Mouse (Mus musculus): ENCODE measurements around the gene Chp1.
"Not testable (repeated sequence)": the region's sequence is repeated elsewhere in the genome, so short reads cannot be mapped to it uniquely, and the experiment has no call there.

Gene Chp1

GRCm38 (mm10) chr2:119547522-119548370, at the start of gene Chp1, which contains the start of gene Exd1:
Gene Chp1, plus strand, starts transcription at chr2:119547697.
Gene Exd1, minus strand, starts transcription at chr2:119547627.
- DNase-seq (ENCODE audit: low spot score) = peak; percentile 98

- no peak for DNase-seq (ENCODE audit: low spot score)
Measured at GRCm38 (mm10) chr2:119498859-119499258, 48.6 kb upstream of the Chp1 start.

- DNase-seq (ENCODE audit: low spot score) = no peak
Measured at GRCm38 (mm10) chr2:119500965-119501652, 46.4 kb upstream of the Chp1 start.

DNA sequence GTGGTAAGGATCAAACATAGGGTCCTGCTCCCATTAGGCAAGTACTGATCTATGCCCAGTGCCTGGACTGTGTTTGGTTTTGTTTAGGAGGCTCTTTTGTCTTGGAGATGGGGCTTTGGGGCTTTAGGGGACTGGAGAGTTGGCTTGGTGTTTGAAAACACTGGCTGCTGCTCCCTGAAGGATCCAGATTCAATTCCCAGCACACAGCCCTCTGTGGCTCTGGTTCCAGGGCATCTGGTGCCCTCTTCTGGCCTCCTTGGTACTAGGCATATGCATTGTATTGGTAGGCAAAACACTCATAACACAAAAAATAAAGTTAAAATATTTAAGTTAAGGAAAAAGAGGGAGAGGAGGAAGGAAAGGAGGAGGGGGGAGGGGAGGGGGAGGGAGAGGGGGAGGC, 40.4 kb upstream of the Chp1 start:
- no peak for DNase-seq (ENCODE audit: low spot score)

- not testable (repeated sequence) for DNase-seq (ENCODE audit: low spot score)
Measured at GRCm38 (mm10) chr2:119508518-119508917, 39.0 kb upstream of the Chp1 start.

DNA sequence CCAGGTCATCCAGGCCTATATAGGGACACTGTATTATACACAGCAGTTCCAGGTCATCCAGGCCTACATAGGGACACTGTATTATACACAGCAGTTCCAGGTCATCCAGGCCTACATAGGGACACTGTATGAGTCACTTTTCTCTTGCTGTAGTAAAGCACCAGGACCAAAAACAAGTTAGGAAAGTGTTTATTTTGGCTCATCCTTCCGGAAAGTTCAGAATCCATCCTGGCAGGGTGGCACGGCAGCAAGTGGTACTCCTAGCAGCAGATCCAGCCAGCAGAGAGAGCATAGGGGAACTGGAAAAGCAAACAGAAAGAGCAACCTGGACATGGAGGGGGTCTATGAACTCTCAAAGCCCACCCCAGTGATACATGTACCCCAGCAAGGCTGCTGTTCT, 36.6 kb upstream of the Chp1 start:
- no peak for DNase-seq (ENCODE audit: low spot score)

DNA sequence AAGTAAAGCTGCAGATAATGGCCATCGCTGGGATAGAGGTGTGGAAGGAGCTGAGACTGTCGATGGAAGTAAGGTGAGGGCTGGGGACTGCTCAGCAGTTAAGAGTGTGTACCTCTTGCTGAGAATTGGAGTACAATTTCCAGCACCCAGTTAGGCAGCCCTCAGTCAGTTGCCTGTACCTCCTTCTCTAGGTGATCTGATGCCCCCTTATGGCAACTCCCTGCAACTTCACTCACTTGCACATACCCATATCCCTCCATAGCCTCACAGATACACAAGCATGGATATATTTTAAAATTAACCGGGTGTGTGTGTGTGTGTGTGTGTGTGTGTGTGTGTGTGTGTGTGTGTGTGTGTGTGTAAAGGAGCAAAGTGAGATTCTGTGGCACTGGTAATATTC, 35.2 kb upstream of the Chp1 start:
- DNase-seq (ENCODE audit: low spot score) = no peak

DNA sequence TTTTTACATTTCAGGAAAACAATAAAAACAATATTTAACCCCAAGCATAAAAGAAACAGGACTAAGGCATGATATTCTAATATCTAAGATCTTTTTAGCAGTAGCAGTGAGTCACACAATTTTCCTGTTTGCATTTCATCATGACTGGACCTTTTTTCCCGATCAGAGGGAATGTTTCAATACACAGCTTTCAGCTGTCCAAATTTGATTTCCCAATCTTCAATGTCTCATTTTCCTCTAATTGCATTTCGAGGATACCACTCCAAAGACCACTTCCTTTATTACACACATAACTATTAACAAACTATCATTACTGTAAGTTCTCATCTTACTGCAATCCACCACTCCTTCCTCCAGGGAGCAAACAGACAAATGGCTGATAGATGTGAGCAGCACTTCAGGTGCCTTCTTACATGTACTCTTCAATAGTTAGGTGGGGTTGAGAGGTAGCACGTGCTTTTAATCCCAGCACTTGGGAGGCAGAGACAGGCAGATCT, 33.4 kb upstream of the Chp1 start:
- no peak for DNase-seq (ENCODE audit: low spot score)

- DNase-seq (ENCODE audit: low spot score) = no peak
Measured at GRCm38 (mm10) chr2:119516811-119517210, 30.7 kb upstream of the Chp1 start.

DNA sequence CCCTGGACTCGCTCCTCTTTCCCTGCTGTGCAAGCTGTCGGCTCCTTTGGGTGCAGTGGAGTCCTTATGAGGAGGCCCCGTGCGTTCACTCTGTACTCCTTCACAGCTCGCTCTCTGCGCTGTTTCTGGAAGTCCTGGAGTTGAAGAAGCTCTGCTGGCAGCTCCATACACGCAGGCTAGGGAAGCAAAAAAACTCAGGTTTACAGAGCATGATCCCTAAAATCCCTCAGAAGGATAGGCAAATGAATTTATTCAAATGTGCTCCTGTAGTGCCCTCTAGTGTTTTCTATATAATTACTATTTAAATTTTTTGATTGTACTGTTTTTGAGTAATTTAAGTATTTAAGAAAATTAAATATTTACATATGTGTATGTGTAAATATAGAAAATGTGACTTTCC, 26.9 kb upstream of the Chp1 start:
- no peak for DNase-seq (ENCODE audit: low spot score)

- DNase-seq (ENCODE audit: low spot score) = no peak
Measured at GRCm38 (mm10) chr2:119523836-119524235, 23.7 kb upstream of the Chp1 start.

DNA sequence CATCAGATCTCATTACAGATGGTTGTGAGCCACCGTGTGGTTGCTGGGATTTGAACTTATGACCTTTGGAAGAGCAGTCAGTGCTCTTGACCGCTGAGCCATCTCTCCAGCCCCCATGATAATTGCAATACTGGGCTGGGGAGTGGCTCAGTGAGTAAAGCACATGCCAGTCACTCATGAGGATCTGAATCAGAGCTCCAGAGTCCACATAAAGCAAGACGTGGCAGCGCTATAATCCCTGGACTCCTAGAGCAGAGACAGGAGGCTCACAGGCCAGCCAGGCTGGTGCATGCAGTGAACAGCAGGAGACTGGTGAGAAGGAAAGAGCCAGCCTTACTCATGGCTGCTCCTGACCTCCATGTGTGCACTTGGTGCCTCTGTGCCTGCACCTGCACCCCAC, 22.1 kb upstream of the Chp1 start:
- no peak for DNase-seq (ENCODE audit: low spot score)

GRCm38 (mm10) chr2:119538802-119539201, 8.7 kb upstream of the Chp1 start:
- DNase-seq (ENCODE audit: low spot score) = no peak

GRCm38 (mm10) chr2:119542106-119542505, 5.4 kb upstream of the Chp1 start:
- peak; percentile 66 for DNase-seq (ENCODE audit: low spot score)

- DNase-seq (ENCODE audit: low spot score) = no peak
Measured at GRCm38 (mm10) chr2:119543656-119544055, 3.8 kb upstream of the Chp1 start.

- peak; percentile 78 for DNase-seq (ENCODE audit: low spot score)
Measured at GRCm38 (mm10) chr2:119546848-119547521, 512 bp upstream of the Chp1 start.

GRCm38 (mm10) chr2:119548371-119548660, 819 bp downstream of the Chp1 start:
- no peak for DNase-seq (ENCODE audit: low spot score)

GRCm38 (mm10) chr2:119548691-119549090, 1.2 kb downstream of the Chp1 start:
- no peak for DNase-seq (ENCODE audit: low spot score)

- no peak for DNase-seq (ENCODE audit: low spot score)
Measured at GRCm38 (mm10) chr2:119549678-119550077, 2.2 kb downstream of the Chp1 start.

DNA sequence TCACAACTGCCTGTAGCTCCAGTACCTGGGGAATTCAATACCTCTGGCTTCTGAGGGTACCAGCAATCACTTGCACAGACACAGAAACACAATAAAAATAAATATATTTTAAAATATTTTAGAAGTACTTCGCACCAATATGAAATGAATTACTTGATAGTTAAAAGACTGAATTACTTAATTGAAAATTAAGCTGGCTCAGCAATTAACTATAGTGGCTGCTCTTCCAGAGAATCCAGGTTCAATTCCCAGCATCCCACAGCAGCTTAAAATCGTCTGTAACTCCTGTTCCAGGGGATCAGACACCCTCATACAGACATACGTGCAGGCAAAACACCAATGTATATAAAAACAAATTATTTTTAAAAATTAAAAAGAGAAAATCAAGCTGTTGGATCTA, 10.5 kb downstream of the Chp1 start:
- no peak for DNase-seq (ENCODE audit: low spot score)

- DNase-seq (ENCODE audit: low spot score) = no peak
Measured at GRCm38 (mm10) chr2:119558737-119559340, 11.3 kb downstream of the Chp1 start.

GRCm38 (mm10) chr2:119561794-119562193, 14.3 kb downstream of the Chp1 start:
- no peak for DNase-seq (ENCODE audit: low spot score)
